Mouse (Mus musculus): ENCODE measurements around the gene Plxnb2.

The Plxnb2 gene

DNA sequence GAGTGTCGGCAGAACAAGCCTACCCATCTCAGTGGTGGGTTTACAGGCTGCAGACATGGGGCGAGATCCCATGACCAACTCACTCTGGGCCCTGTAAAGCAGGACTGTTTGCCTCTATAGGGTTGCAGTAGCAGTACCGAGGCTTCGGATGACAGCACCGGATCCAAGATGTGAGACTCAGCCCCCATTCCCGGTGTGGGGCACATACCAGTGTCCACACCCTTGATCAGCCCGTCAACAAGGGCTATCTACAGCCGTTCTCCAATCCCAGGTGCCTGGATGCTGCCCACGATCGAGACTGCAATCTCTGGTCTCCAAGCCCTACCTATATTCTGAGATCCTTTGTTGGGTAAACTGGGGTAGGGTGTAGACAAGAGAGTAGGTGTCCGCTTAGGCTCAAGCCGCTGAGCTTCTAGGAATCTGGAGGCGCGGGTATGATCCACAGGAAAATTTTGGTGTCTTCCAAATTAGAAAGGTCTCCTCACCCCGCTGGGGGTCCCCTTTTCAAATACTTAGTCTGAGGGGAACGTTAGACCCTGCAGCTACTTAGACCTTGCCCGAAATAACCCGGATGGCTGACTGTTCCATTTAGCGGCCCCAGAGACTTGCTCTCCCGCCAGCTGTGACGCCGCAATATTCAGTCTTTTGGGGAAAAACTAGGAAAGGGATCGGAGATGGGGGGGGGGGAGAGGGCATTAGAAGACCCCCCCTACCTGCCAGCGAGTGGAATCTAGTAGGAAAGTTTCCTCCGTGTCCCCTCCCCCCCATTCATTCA lies 31.9 kb downstream of the Plxnb2 start:
- DNase-seq, result peak in 1 of 2 experiments; percentile 54

DNA sequence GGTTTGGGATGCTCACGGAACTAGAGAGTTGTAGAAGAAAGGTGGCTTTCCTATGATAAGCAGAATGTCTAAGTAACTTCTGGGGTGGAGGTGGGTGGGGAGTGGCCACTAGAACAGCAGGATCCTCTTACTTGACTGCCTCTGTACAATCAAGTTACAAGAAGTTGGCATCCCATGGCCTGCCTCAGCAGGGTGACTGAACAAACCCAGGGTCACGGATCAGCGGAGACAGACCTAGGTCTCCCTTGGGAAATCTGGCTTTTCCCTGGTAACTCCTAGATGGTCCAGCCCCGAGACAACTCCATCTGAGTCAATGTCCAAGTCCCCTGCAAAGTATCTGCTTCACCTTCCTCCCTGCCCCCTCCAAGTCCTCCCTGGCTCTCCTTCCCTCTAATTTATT lies 32.7 kb downstream of the Plxnb2 start:
- DNase-seq, result no peak

DNA sequence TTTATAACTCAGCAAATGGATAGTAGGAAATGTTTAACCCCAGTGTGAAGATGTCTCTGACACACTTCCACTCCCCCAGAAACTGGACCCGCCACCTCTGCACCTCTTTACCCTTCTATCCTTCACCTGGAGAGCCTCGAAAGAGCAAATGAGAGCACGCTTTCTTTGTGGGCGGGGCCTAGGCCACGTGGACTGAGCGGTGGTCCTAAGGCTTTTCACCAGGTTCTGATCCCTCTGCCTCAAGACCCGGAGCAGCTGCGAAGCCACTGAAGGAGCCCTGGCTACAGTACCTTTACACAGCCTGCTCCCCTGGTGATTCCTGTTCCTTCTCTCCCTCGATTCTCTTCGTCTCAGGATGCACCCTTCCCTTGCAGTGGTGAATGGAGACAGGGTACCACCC lies 33.1 kb downstream of the Plxnb2 start:
- DNase-seq, result peak in 1 of 2 experiments; percentile 46

DNA sequence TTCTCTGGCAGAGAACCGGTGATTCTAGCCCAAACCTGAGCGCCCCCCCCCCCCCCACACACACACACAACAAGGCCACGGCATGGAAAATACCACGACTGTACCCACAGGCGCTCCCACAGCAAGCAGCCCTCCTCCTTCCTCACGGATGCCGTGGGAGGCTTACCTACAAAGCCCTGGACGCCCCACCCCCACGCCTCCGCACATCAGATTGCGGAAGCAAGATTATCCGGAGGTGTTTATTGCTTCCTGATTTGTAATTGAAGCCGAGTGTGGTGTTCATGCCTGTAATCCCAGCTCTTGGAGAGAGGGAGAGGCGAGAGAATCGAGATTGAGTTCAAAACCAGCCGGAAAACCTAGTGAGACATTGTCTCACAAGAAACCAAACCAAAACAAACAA lies 33.6 kb downstream of the Plxnb2 start:
- peak; percentile 66 to 74 for DNase-seq

DNA sequence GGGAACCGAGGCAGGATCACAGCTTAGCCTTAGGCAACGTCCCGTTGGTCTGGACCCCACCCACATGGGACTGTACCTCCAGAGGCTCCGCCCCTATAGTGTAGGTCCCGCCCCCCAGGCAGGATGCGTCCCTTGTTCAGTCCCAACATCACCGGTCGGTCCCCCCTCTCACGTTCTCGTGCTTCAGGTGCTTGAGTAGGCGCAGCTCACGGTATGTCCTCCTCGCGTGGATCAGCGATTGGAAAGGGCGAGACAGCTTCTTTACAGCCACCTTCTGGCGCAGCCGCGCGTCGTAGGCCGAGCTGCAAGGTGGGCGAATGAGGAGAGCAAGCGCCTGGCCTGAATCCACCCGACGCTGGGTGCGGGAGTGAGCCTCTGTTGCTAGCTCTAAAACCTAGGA lies 34.1 kb downstream of the Plxnb2 start:
- peak; percentile 83 to 89 for DNase-seq

DNA sequence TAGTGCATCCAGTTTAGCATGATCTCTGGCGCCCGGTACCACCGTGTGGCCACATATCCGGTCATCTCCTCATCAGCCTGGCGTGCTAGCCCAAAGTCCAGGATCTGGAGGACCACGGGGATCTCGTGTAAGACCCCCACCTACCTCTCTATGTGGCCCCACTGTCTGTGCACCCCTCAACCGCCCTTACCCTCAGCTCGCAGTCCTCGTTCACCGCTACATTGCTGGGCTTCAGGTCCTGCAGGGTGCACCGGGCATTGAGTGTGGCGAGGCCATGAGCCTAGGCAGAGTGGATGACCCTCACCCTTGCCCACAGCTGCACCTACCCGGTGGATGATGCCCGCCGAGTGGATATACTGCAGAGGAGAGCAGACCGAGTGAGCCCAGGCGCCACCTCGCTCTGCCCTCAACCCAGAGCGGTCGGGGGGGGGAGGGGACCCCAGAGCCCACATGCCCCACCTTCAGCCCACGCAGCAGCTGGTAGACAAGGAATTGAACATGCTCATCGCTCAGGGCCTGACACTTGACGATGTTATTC lies 34.7 kb downstream of the Plxnb2 start:
- DNase-seq, result no peak

DNA sequence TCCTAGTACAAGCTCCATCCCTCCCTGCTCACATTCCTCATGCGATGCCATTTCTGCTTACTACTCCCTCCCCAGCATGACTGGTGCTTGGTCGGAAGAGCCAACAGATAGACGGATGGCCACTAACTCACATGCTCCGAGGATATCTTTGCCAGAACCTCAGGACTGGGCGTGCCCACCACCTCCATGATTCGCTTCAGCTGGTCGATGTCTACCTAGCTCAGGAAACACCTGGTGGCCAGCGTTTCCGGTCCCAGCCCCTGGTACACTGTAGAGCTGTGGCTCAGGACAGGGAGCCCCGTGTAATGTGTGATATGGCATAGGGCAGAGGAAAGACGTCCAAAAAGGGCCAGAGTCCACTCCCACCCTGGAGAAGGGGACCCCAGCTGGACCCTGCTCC lies 35.6 kb downstream of the Plxnb2 start:
- no peak for DNase-seq

DNA sequence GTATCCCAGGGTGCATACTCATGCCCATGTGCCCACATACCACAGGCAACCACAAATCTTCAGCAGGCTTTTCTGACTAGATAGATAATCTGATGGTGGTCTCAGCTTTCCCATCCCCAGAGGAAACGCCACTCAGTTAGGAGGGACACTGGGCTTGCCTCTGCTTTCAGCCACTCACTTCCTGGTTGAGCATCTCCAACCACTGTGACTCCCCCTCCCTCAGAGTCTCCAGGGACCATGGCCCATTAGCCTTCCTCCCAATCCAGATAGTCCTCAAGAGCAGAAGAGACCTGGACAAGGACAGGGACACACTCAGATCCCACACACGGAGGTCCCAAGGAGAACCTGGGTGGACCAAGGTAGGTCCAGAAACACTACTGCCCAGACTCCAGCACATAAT lies 37.5 kb downstream of the Plxnb2 start:
- no peak for DNase-seq

DNA sequence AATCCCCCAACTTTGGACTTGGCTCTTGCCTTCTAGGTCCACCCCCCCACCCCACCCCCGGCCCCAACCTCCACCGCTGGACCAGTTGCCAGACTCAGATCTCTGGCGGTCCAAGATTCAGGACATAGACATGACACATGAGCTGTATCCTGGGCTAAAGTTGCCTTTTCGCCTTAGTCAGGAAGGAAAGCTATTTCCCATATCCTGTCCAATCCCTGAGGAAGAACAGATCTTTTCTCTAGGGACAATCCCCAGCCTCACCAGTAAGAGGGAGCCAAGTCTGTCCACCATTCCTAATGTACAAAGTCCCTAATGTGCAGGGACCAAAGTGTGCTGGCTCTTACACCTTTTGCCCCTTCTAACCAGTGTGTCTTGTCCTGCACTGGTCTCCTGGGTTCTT lies 38.7 kb downstream of the Plxnb2 start:
- DNase-seq, result no peak

DNA sequence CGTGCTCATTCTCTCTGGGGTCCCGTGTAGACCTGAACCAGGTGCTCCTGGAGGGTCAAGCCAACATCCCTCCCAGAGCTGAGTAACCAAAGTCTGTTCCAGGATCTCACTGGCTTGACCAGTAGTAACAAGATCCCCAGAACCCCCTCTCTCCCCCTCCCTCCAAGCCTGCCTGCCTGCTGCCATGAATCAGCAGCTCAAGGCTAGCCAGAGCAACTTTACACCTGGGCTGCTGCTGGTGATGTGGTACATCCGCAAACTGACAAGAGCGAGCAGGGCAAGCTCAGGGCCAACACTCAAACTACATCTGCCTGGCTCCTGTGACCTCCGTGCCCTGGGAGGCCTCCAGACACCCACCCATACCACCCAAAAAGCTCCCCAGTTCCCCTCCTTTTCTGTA lies 39.1 kb downstream of the Plxnb2 start:
- no peak for DNase-seq

DNA sequence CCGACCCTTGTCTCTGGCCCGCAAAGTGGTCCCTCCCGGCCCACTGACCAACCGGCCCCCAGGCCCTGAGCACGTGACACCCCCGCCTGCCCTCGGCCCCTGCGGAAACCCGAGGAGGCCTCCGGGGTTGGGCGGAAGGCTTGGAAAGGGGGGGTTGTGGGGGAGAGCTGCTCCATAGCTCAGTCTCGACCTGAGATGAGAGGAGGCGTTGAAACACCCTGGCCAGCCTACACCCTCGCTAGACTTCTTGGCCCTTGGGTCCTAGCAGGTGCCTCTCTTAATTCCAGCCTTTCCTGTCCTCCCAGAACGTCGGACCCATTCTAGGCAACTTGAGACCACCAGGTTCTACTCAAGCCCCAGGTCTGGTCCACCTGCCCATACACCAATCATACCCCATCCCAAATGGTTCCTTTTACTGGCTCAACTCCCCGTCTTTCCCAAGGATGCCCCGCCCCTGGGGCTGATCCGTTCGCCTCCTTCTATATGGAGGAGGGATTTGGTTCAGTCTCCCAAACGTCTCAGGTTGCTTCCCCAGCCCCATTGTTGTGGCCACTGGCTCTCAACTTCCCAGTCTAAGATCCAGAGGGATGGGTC lies 39.8 kb downstream of the Plxnb2 start, which contains the start of gene Mapk12:
Gene Mapk12 (minus strand): TSS at position 45 of the 594 bp plus-strand sequence.
- peak; percentile 73 to 74 for DNase-seq

DNA sequence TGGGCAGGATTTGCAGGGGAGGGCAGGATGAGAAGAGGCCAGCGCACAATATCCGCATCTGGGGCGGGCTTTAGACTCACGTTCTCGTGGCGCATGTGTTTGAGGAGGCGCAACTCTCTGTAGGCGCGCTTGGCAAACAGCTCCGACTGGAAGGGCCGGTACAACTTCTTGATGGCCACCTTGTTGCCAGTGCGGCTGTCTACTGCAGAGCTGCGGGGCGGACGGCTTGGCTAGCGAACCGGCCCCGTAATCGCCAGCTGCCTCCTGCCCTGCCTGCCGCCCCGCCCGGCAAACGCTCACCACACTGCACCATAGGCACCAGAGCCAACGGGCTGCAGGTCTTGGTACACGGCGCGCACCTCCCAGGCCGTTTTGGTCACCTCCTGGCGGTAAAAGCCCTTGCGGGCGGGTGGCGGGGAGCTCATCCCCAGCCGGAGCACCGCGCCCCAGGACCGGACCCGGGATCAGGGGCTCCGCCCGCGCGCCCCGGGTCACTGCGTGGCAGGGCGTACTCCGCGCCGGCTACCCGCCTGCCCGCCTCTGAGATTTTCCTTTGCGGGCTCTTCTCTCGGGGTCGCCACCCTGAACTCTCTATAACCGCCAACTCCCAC lies 40.4 kb downstream of the Plxnb2 start:
- peak; percentile 79 to 81 for DNase-seq

DNA sequence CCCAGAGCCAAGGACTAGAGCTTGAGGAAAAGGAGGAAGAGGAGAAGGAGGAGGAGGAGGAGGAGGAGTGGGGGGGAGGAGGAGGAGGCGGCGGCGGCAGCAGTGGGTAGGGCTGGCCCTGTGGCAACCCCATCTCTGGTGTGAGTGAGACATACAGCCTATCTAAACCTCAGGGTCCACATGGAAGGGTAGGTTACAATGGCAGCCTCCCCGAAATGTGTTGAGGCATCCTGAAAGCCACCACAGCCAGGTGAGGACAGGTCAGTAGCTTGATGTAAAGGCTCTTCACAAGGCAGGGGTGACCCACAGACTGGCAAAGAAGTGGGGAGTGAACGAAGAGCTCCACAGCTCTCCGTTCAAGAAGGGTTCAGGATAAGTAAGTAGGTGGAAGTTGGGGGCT lies 42.1 kb downstream of the Plxnb2 start:
- no peak for DNase-seq

DNA sequence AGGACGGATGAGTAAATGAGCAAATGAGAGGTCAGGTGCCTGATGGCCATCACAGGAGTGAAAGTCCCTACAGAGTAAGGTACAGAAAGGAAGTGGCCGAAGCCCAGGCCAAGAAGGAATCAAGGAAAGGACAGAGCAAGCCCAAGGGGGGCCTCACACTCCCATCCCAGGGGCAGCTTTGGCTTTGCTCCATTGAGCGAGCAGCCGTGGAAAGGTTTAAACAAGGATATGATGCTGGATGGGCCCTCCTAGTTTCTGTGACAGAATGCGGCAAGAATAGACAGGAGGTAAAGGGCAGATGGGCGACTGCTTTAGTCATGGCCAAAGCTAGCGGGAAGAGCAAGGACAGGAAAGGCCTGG lies 42.6 kb downstream of the Plxnb2 start:
- peak; percentile 54 to 55 for DNase-seq

DNA sequence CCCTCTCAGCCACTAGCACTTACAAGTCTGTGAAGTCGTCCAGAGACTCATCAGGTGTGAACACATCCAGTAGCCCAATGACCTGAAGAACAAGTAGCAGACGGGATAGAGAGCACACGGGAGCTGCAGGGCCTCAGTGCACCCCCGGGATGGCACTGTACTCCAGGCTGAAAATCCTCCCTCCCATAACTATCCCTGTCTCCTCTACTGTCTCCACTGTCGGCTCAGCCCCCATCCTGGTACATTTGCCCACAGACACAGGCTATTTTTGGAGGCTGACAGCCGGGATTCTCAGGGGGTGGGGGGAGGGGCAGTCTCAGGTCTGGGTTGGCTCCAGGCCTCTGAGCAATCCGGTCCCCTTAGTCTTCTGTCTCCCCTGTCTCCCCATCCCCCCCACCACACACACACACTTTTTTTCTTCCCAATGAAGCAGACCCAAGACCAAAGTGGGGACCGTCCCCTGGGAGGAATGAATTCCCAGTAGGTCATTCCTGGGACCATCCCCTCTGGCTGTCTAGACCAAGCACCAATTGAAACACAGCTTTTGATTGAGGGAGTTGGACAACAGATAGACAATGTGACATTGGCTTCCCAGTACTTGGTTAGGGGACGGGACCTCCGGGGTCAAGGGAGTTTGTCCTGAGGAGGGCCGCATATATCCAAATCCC lies 43.1 kb downstream of the Plxnb2 start:
- peak in 1 of 2 experiments; percentile 41 for DNase-seq

DNA sequence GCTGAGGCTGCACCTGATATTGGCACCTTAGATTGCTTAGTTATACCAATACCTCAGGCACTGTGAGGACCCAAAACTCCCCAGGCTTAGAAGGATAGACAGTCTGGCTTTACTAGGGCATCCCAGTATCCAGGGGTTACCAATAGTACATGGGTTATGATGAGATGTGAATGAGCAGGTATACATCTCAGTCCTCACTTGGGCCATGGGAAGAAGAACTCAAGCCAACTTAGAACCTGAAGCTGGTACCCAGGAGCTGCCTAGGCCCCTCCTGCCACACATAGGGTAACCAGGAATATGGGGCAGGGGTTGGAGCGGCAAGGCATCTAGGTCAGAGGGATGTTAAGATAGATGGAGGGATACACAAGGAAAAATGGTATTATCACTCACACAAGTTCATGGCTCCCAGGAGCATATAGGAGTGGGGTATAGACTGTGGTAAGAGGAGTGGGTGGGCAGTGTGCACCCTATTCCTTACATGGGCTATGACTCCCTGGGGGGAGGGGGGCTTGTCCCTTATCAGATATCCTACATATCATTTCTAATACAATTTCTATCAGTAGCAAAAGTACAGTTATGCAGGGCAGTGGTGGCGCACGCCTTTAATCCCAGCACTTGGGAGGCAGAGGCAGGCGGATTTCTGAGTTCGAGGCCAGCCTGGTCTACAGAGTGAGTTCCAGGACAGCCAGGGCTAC lies 44.0 kb downstream of the Plxnb2 start:
- DNase-seq, result no peak

DNA sequence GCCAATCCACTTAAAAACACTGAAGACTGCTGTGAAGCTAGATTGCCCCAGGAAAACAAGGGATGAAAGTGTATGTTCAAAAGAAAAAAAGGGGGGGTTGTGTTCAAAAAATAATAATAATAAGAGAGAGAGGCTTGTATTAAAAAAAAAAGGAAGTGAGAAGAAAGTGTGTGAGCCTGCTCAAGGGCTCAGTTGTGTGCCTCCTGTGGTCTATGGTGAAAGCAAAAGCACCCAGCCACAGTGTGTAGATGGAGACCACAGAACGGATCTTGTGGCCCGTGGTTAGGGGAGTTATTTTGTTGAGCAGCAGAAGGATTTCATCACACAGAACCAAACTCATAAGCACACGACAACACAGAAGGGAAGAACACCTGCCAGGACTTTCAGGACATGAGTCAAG lies 49.3 kb downstream of the Plxnb2 start:
- DNase-seq, result no peak

DNA sequence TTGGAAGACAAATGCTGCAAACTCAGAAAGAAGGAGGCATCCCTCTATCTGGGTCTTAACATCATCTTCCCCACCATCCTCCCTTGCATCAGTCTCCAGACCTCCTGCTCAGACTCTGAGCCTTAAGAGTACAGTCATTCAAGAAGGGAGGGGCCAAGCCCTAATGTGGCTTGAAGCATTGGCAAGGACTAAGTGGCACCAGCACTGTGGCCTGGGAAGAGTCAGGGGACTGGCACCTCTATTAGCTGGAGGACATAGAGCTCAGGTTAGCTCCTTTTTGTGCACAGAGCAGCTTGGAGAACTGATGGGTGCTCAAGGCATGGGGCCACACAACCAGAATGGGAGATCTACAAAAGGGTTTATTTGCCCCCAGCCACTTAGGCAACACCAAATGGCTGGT lies 50.3 kb downstream of the Plxnb2 start:
- no peak for DNase-seq

DNA sequence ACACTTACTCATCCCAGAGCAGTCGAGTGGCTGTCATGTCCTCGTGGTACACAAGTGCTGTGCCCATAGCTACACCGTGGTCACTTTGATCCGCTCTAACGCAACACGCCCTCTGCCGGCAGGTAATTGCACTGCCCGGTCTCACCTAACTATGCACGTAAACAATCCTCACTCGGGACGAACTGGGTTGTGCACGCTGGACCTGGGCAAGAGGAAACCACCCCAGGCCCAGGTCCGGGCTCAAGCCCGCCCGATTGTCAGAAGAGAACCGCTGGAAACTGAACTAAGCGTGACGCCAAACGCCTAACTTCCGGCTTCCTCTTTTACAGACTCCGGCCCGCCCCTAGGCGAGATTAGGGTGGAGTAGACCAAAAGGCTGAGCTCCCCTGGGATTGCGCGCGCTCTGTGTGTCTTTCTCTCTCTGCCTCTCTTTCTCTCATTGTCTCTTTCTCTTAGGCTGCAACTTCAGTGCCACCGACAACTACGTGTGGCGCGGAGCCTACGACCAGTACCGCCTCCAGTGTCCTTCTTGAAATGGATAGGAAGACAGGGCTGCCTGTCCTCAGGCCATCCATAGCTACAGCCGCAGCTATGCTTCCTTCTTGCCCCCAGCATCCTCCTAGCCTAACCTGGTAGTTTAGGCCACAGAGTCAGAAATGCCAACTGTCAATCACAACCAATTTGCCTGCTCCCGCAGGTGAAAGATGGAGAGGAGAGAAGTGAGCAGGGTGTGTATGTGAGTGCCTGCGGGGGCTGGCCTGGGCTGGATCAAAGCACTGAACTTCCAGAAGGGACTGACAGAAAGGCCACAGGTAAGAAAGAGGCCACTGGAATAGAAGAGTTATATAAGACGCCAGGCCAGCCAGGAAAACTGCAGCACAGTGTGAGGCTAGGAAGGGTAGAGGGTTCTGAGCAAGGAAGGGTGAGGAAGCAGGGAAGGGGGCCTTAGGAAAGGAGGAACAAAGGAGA lies 51.9 kb downstream of the Plxnb2 start, which contains the start of gene Hdac10:
Gene Hdac10 (minus strand): TSS at position 319 of the 969 bp plus-strand sequence.
- DNase-seq, result peak; percentile 95 to 96

DNA sequence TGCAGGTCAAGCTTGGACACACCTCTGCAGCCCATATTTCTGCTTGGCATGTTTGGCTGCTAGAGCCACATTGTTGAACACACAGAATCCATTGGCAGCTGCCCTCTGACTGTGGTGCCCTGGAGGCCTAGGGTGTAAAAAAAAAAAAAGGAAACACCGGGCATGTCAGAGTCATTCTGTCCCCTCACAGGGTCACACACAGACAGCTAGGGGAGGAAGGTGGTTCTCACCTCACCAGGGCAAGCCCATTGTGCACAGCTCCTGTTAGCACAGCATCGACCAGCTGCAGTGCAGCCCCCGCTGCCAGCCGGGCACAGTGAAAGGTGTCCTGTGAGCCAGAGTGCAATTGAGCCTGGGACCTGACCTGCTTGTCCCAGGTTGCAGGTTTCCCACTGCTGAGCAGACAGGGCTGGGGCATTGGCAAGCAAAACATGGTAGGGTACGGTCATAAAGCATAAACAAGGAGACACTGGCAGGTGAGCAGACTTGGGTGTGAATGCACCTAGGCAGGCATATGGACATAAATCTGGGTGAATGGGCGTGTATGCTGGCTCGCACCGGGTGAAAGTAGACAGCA lies 53.1 kb downstream of the Plxnb2 start:
- DNase-seq, result no peak

DNA sequence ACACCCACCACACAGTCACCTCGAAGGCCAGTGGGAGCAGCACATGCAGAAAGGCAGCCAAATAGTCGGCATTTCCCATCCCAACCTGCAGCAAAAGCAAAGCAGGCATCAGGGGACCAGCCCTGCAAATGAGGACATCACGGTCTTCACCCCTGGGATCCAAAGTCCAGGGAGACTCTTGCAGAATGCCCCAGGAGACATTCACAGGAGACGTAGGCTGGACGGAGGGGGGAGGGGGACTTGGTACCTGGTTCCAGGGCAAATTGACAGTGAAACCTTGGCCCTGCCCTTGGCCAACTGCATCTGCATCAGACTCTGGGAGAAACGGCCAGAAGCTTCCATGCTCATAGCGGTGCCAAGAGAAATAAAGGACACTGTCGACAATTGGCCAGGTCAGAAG lies 54.0 kb downstream of the Plxnb2 start:
- DNase-seq, result no peak
